Mouse (Mus musculus) kidney, embryonic 14.5 days (tissue): ENCODE results near the gene Snorc. TPM values are rescaled to one million over a fixed set of nuclear protein-coding genes. Genes with fewer than 3 reads are reported as not detected.

Experiments used
- ATAC-seq: fragments of 200-750 bp; cut with Nextera tagmentation; 2 replicates; pipeline ENCODE4 v1.8.0; 2017; ENCODE audit warnings: moderate number of reproducible peaks, mild to moderate bottlenecking, moderate TSS enrichment, moderate library complexity; ENCODE audit not compliant: low FRiP score, low TSS enrichment
- H3K27ac ChIP-seq: fragments of 300-500 bp; sonication (generic); 2 replicates; pipeline ENCODE4 v1.5.1; 2014; ENCODE audit warnings: low read depth, mild to moderate bottlenecking, low read length, moderate library complexity, mixed read lengths
- H3K27me3 ChIP-seq: fragments of 300-500 bp; sonication (generic); 2 replicates; pipeline ENCODE4 v1.6.1; 2014; ENCODE audit warnings: mild to moderate bottlenecking, low read length; ENCODE audit not compliant: control insufficient read depth, insufficient read depth
- H3K36me3 ChIP-seq: fragments of 300-500 bp; sonication (generic); 2 replicates; pipeline ENCODE4 v1.6.1; 2014; ENCODE audit warnings: low read length, mixed read lengths; ENCODE audit not compliant: control insufficient read depth, insufficient read depth
- H3K4me1 ChIP-seq: fragments of 300-500 bp; sonication (generic); 2 replicates; pipeline ENCODE4 v1.6.1; 2014; ENCODE audit warnings: low read length, mixed read lengths; ENCODE audit not compliant: control insufficient read depth, insufficient read depth
- H3K4me2 ChIP-seq: fragments of 300-500 bp; sonication (generic); replicated peaks from 2 replicates; pipeline ENCODE4 v1.6.1; 2014; ENCODE audit warnings: low read depth, mild to moderate bottlenecking, low read length
- H3K4me3 ChIP-seq: fragments of 300-500 bp; sonication (generic); 2 replicates; pipeline ENCODE4 v1.5.1; 2014; ENCODE audit warnings: mild to moderate bottlenecking, low read length
- H3K9ac ChIP-seq: fragments of 300-500 bp; sonication (generic); 2 replicates; pipeline ENCODE4 v1.6.1; 2014; ENCODE audit warnings: low read depth, mild to moderate bottlenecking, low read length, moderate library complexity
- H3K9me3 ChIP-seq: fragments of 300-500 bp; sonication (generic); 2 replicates; pipeline ENCODE4 v1.6.1; 2016; ENCODE audit warnings: low read length; ENCODE audit not compliant: control insufficient read depth
- WGBS: fragments of 180-500 bp; shearing (Covaris S2); extraction: QIAGEN DNeasy Blood & Tissue Kit; methylation state at CpG from one replicate; pipeline ENCODE4 v1.1.7; 2014; 5-methylcytosine and 5-hydroxymethylcytosine counted together
- polyA plus RNA-seq: library from polyadenylated mRNA; unstranded; fragments of >200 nt; fragmentation: Nextera tagmentation; extraction: Ambion mirVana; gene quantifications from 2 replicates; pipeline ENCODE4 v1.2.1, GENCODE M21; 2014

Gene Snorc
- polyA plus RNA-seq, 1 experiment from 2014 or later, result not detected

GRCm38 (mm10) chr1:87507857-87508256 lies 37.8 kb downstream of the Snorc start:
- H3K36me3 ChIP-seq, result no peaks in the 10 kb centered on the region
- H3K9me3 ChIP-seq, result no peaks in the 10 kb centered on the region
- H3K9ac ChIP-seq, result no peak overlapping the region
- peaks cover 10% of the 10 kb centered on the region for H3K4me1 ChIP-seq
- no peak overlapping the region for H3K4me2 ChIP-seq
- no peak for ATAC-seq
- 67% methylated on average over 6 of the region's 6 CpGs for WGBS
- no peak overlapping the region for H3K27ac ChIP-seq
- H3K4me3 ChIP-seq, result no peak overlapping the region
- peaks cover 41% of the 10 kb centered on the region for H3K27me3 ChIP-seq

GRCm38 (mm10) chr1:87508591-87509560 lies 38.8 kb downstream of the Snorc start:
- H3K9ac ChIP-seq, result peak overlapping the region; percentile 59; the same call in 1 of the 2 replicates
- 0 out of 2 replicates have a peak, but pooled peaks have one; percentile 5 for ATAC-seq

GRCm38 (mm10) chr1:87509561-87510165 lies 39.6 kb downstream of the Snorc start, which contains the start of gene Neu2:
Neu2 (plus strand) TSS chr1:87509889.
- Histone ChIP-seq H3K4me3 (peak within 1 kb of the TSS; percentile 71), H3K36me3 (no peaks in the 10 kb centered on the region), H3K4me1 (peaks cover 10% of the 10 kb centered on the region), H3K9ac (peak within 1 kb of the TSS; percentile 59), H3K9me3 (no peaks in the 10 kb centered on the region), H3K4me2 (peak within 1 kb of the TSS; percentile 99), H3K27ac (no peak within 1 kb of the TSS), H3K27me3 (peaks cover 41% of the 10 kb centered on the region)
- WGBS, result 2% methylated on average over 50 of the region's 56 CpGs
- ATAC-seq, result peak; percentile 37

More at GRCm38 (mm10) chr1:87508591-87509560, 38.8 kb downstream of the Snorc start:
- Histone ChIP-seq H3K4me3 (peak overlapping the region; percentile 71), H3K27ac (no peak overlapping the region), H3K4me2 (peak overlapping the region; percentile 99), H3K36me3 (no peaks in the 10 kb centered on the region), H3K4me1 (peaks cover 10% of the 10 kb centered on the region), H3K27me3 (peaks cover 41% of the 10 kb centered on the region), H3K9me3 (no peaks in the 10 kb centered on the region)
- WGBS, result 18% methylated on average over 26 of the region's 26 CpGs

GRCm38 (mm10) chr1:87510166-87510691 lies 40.2 kb downstream of the Snorc start:
- Histone ChIP-seq H3K9ac (peak overlapping the region; percentile 59), H3K9me3 (no peaks in the 10 kb centered on the region), H3K4me1 (peaks cover 10% of the 10 kb centered on the region), H3K4me3 (peak overlapping the region; percentile 71), H3K4me2 (peak overlapping the region; percentile 99), H3K27ac (no peak overlapping the region), H3K36me3 (no peaks in the 10 kb centered on the region), H3K27me3 (peaks cover 38% of the 10 kb centered on the region)
- WGBS, result 1% methylated on average over 32 of the region's 61 CpGs
- ATAC-seq, result peak; percentile 85

GRCm38 (mm10) chr1:87510845-87511244 lies 40.8 kb downstream of the Snorc start:
- H3K27ac ChIP-seq, result no peak overlapping the region
- no peak overlapping the region for H3K4me2 ChIP-seq
- peaks cover 10% of the 10 kb centered on the region for H3K4me1 ChIP-seq
- no peak for ATAC-seq
- WGBS, result 12% methylated on average over 5 of the region's 5 CpGs
- no peak overlapping the region for H3K9ac ChIP-seq
- no peaks in the 10 kb centered on the region for H3K36me3 ChIP-seq
- peaks cover 38% of the 10 kb centered on the region for H3K27me3 ChIP-seq
- H3K9me3 ChIP-seq, result no peaks in the 10 kb centered on the region
- no peak overlapping the region; the same call in 1 of the 2 replicates for H3K4me3 ChIP-seq

- Histone ChIP-seq H3K9me3 (no peaks in the 10 kb centered on the region), H3K9ac (no peak overlapping the region), H3K4me3 (no peak overlapping the region), H3K27ac (no peak overlapping the region), H3K27me3 (no peaks in the 10 kb centered on the region), H3K4me2 (no peak overlapping the region), H3K4me1 (no peaks in the 10 kb centered on the region), H3K36me3 (no peaks in the 10 kb centered on the region)
- no peak for ATAC-seq
Observed at GRCm38 (mm10) chr1:87520467-87520866, 50.4 kb downstream of the Snorc start.

- no peaks in the 10 kb centered on the region for H3K27me3 ChIP-seq
- WGBS, result 79% methylated on average over 1 of the region's 1 CpGs
- H3K36me3 ChIP-seq, result no peaks in the 10 kb centered on the region
- H3K9me3 ChIP-seq, result no peaks in the 10 kb centered on the region
- H3K4me3 ChIP-seq, result no peak overlapping the region
- no peaks in the 10 kb centered on the region for H3K4me1 ChIP-seq
- no peak overlapping the region for H3K4me2 ChIP-seq
- H3K9ac ChIP-seq, result no peak overlapping the region
- no peak overlapping the region for H3K27ac ChIP-seq
- ATAC-seq, result no peak
Observed at GRCm38 (mm10) chr1:87521523-87521922, 51.5 kb downstream of the Snorc start.

GRCm38 (mm10) chr1:87525041-87525440 lies 55.0 kb downstream of the Snorc start:
- Histone ChIP-seq H3K4me2 (no peak overlapping the region), H3K27me3 (no peaks in the 10 kb centered on the region), H3K27ac (no peak overlapping the region), H3K36me3 (no peaks in the 10 kb centered on the region), H3K9ac (no peak overlapping the region), H3K4me1 (no peaks in the 10 kb centered on the region), H3K9me3 (no peaks in the 10 kb centered on the region), H3K4me3 (no peak overlapping the region)
- 92% methylated on average over 7 of the region's 7 CpGs for WGBS
- ATAC-seq, result no peak
